In genomic region chr3:135476977-135477376, GRCm38 (mm10) we compare ENCODE assay signal across 18 mouse cellular contexts.
"Had no signal": no experiment of that assay in that cellular context is flagged by ENCODE, and none has a peak within 500 bp of the region (broad histone marks: within the 10 kb centered on the region; RNA-seq: fewer than 3 reads in every experiment).

No protein-coding gene starts in this region.

- H3K27ac ChIP-seq: kidney, postnatal 0 days; limb, embryonic 12.5 days; limb, embryonic 15.5 days; liver, embryonic 14.5 days; macrophage; midbrain, embryonic 15.5 days; neural tube, embryonic 13.5 days had no signal

- DNase-seq: kidney, adult 2 months; kidney, postnatal 25 days; left cerebral cortex, postnatal 4 days; liver, postnatal 0 days; lung, embryonic 14.5 days; thymus, adult 18-20 months; thymus, postnatal 4 days had no signal

- ATAC-seq: liver, postnatal 0 days; lung, postnatal 0 days; midbrain, embryonic 15.5 days had no signal

- H3K27me3 ChIP-seq: limb, embryonic 12.5 days; limb, embryonic 15.5 days; midbrain, embryonic 15.5 days; neural tube, embryonic 13.5 days had no signal

- H3K9ac ChIP-seq: limb, embryonic 12.5 days; limb, embryonic 15.5 days; liver, embryonic 14.5 days; liver, postnatal 0 days; lung, embryonic 14.5 days; midbrain, embryonic 15.5 days; neural tube, embryonic 13.5 days had no signal

- H3K36me3 ChIP-seq: limb, embryonic 12.5 days; limb, embryonic 15.5 days; midbrain, embryonic 15.5 days; neural tube, embryonic 13.5 days had no signal

- H3K9me3 ChIP-seq: limb, embryonic 12.5 days; limb, embryonic 15.5 days; midbrain, embryonic 15.5 days; neural tube, embryonic 13.5 days had no signal

- H3K4me1 ChIP-seq: limb, embryonic 12.5 days; limb, embryonic 15.5 days; midbrain, embryonic 15.5 days; neural tube, embryonic 13.5 days had no signal

- H3K4me3 ChIP-seq: limb, embryonic 12.5 days; limb, embryonic 15.5 days; midbrain, embryonic 15.5 days; myocyte; neural tube, embryonic 13.5 days had no signal

- H3K4me2 ChIP-seq: limb, embryonic 12.5 days; limb, embryonic 15.5 days; liver, embryonic 11.5 days; lung, embryonic 14.5 days; midbrain, embryonic 11.5 days; midbrain, embryonic 15.5 days; neural tube, embryonic 13.5 days had no signal
